Mouse (Mus musculus) limb, embryonic 14.5 days (tissue): ENCODE results near the gene Nrxn3. TPM values are rescaled to one million over a fixed set of nuclear protein-coding genes. Genes with fewer than 3 reads are reported as not detected.

Experiments
- ATAC-seq: fragments of 200-750 bp; cut with Nextera tagmentation; 2 replicates; pipeline ENCODE4 v1.8.0; 2017; ENCODE audit warnings: low read depth, moderate number of reproducible peaks, moderate TSS enrichment; ENCODE audit not compliant: low FRiP score
- DNase-seq: peaks from one replicate; pipeline ENCODE4 v3.0.0-alpha.2; 2015; ENCODE audit warnings: low spot score
- H3K27ac ChIP-seq: fragments of 300-500 bp; sonication (generic); replicated peaks from 2 replicates; pipeline ENCODE4 v1.5.1; 2014; ENCODE audit warnings: low read depth, mild to moderate bottlenecking, low read length, moderate library complexity, mixed read lengths
- H3K27me3 ChIP-seq: fragments of 300-500 bp; sonication (generic); 2 replicates; pipeline ENCODE4 v1.6.1; 2014; ENCODE audit warnings: low read length, mixed read lengths; ENCODE audit not compliant: control insufficient read depth, insufficient read depth
- H3K36me3 ChIP-seq: fragments of 300-500 bp; sonication (generic); 2 replicates; pipeline ENCODE4 v1.6.1; 2014; ENCODE audit warnings: mild to moderate bottlenecking, low read length, moderate library complexity, mixed read lengths; ENCODE audit not compliant: control insufficient read depth, insufficient read depth
- H3K4me1 ChIP-seq: fragments of 300-500 bp; sonication (generic); 2 replicates; pipeline ENCODE4 v1.6.1; 2014; ENCODE audit warnings: antibody characterized with exemption, low read length, mixed read lengths; ENCODE audit not compliant: control insufficient read depth, insufficient read depth
- H3K4me2 ChIP-seq: fragments of 300-500 bp; sonication (generic); replicated peaks from 2 replicates; pipeline ENCODE4 v1.6.1; 2014; ENCODE audit warnings: low read depth, mild to moderate bottlenecking, low read length, moderate library complexity; ENCODE audit not compliant: severe bottlenecking
- H3K4me3 ChIP-seq: fragments of 300-500 bp; sonication (generic); replicated peaks from 2 replicates; pipeline ENCODE4 v1.5.1; 2014; ENCODE audit warnings: low read length
- H3K9ac ChIP-seq: fragments of 300-500 bp; sonication (generic); 2 replicates; pipeline ENCODE4 v1.6.1; 2014; ENCODE audit warnings: mild to moderate bottlenecking, low read depth, low read length, moderate library complexity; ENCODE audit not compliant: severe bottlenecking
- H3K9me3 ChIP-seq: fragments of 300-500 bp; sonication (generic); 2 replicates; pipeline ENCODE4 v1.6.1; 2016; ENCODE audit warnings: low read length; ENCODE audit not compliant: control insufficient read depth
- POLR2A ChIP-seq: fragments of 200-500 bp; IDR thresholded peaks from 2 replicates; pipeline ENCODE4 v1.8.0; 2012; ENCODE audit warnings: inconsistent platforms, mild to moderate bottlenecking, moderate library complexity, borderline replicate concordance; ENCODE audit not compliant: insufficient read depth, insufficient read length; ENCODE audit errors: extremely low read depth
- WGBS: fragments of 180-500 bp; shearing (Covaris S2); extraction: QIAGEN DNeasy Blood & Tissue Kit; methylation state at CpG from one replicate; pipeline ENCODE4 v1.1.7; 2014; 5-methylcytosine and 5-hydroxymethylcytosine counted together
- polyA plus RNA-seq, 2 experiments: library from polyadenylated mRNA; depleted of rRNA in 1 of 2; stranded (reverse) in 1 of 2; unstranded in 1 of 2; fragments of >200 nt; fragmentation: Nextera tagmentation in 1 of 2; extraction: Ambion mirVana in 1 of 2; gene quantifications; 2 replicates each; pipeline versions ENCODE4 v1.2.1 to v1.2.3; 2012 to 2014

Gene Nrxn3
- polyA plus RNA-seq, 2 experiments, result 0.74 to 1.4 TPM

- Histone ChIP-seq H3K36me3 (no peaks in the 10 kb centered on the region), H3K9me3 (no peaks in the 10 kb centered on the region), H3K4me2 (no peak overlapping the region), H3K4me3 (no peak overlapping the region), H3K27ac (no peak overlapping the region), H3K4me1 (no peaks in the 10 kb centered on the region), H3K27me3 (no peaks in the 10 kb centered on the region), H3K9ac (no peak overlapping the region)
- DNase-seq, result no peak
- ATAC-seq, result no peak
- TF ChIP-seq POLR2A, result no peak
- 85% methylated on average over 1 of the region's 1 CpGs for WGBS
Measured at GRCm38 (mm10) chr12:88778036-88778435, 55.4 kb downstream of the Nrxn3 start.

GRCm38 (mm10) chr12:88784199-88785147, 61.8 kb downstream of the Nrxn3 start:
- H3K27me3 ChIP-seq, result no peaks in the 10 kb centered on the region
- H3K27ac ChIP-seq, result no peak overlapping the region
- DNase-seq (no peak), ATAC-seq (no peak)
- no peak for TF ChIP-seq POLR2A
- H3K9me3 ChIP-seq, result no peaks in the 10 kb centered on the region
- H3K36me3 ChIP-seq, result no peaks in the 10 kb centered on the region
- H3K4me3 ChIP-seq, result no peak overlapping the region
- H3K9ac ChIP-seq, result no peak overlapping the region
- H3K4me1 ChIP-seq, result no peaks in the 10 kb centered on the region
- WGBS, result 42% methylated on average over 10 of the region's 10 CpGs
- no peak overlapping the region for H3K4me2 ChIP-seq

GRCm38 (mm10) chr12:88793314-88793713, 70.6 kb downstream of the Nrxn3 start:
- Histone ChIP-seq H3K4me3 (no peak overlapping the region), H3K27me3 (no peaks in the 10 kb centered on the region), H3K27ac (no peak overlapping the region), H3K9ac (no peak overlapping the region), H3K9me3 (no peaks in the 10 kb centered on the region), H3K4me1 (no peaks in the 10 kb centered on the region), H3K36me3 (no peaks in the 10 kb centered on the region), H3K4me2 (no peak overlapping the region)
- WGBS, result 85% methylated on average over 1 of the region's 1 CpGs
- ATAC-seq, result no peak
- no peak for TF ChIP-seq POLR2A
- no peak for DNase-seq

- no peaks in the 10 kb centered on the region for H3K4me1 ChIP-seq
Measured at GRCm38 (mm10) chr12:88800990-88801655, 78.4 kb downstream of the Nrxn3 start.

GRCm38 (mm10) chr12:88801656-88802007, 79.0 kb downstream of the Nrxn3 start:
- DNase-seq (no peak), ATAC-seq (no peak)
- WGBS, result 68% methylated on average over 1 of the region's 1 CpGs
- TF ChIP-seq POLR2A, result no peak
- Histone ChIP-seq H3K9ac (no peak overlapping the region), H3K4me3 (no peak overlapping the region), H3K27ac (no peak overlapping the region), H3K36me3 (no peaks in the 10 kb centered on the region), H3K27me3 (no peaks in the 10 kb centered on the region), H3K4me1 (no peaks in the 10 kb centered on the region), H3K9me3 (no peaks in the 10 kb centered on the region), H3K4me2 (no peak overlapping the region)

More at GRCm38 (mm10) chr12:88800990-88801655, 78.4 kb downstream of the Nrxn3 start:
- H3K9me3 ChIP-seq, result no peaks in the 10 kb centered on the region
- ATAC-seq, result no peak
- H3K27ac ChIP-seq, result no peak overlapping the region
- TF ChIP-seq POLR2A, result no peak
- H3K36me3 ChIP-seq, result no peaks in the 10 kb centered on the region
- no peaks in the 10 kb centered on the region for H3K27me3 ChIP-seq
- no peak overlapping the region for H3K4me2 ChIP-seq
- 18% methylated on average over 6 of the region's 6 CpGs for WGBS
- no peak for DNase-seq
- no peak overlapping the region for H3K9ac ChIP-seq
- no peak overlapping the region for H3K4me3 ChIP-seq
